Mouse (Mus musculus) myocyte (in vitro differentiated cells): ENCODE results near the gene Cnot6. TPM values are rescaled to one million over a fixed set of nuclear protein-coding genes. Genes with fewer than 3 reads are reported as not detected.

ENCODE experiments used
- H3K27me3 ChIP-seq: one replicate; pipeline ENCODE4 v1.6.1; 2011; ENCODE audit not compliant: control insufficient read depth, insufficient read depth, insufficient read length
- H3K36me3 ChIP-seq: one replicate; pipeline ENCODE4 v1.6.1; 2011; ENCODE audit not compliant: control insufficient read depth, insufficient read depth
- H3K4me2 ChIP-seq: one replicate; pipeline ENCODE4 v1.6.1; 2011; ENCODE audit warnings: low read depth, control low read depth
- H3K4me3 ChIP-seq: one replicate; pipeline ENCODE4 v1.5.1; 2011; ENCODE audit warnings: mild to moderate bottlenecking, control low read depth, moderate library complexity
- H3K79me2 ChIP-seq: one replicate; pipeline ENCODE4 v1.6.1; 2011; ENCODE audit not compliant: control insufficient read depth, insufficient read depth
- H3ac ChIP-seq: one replicate; pipeline ENCODE4 v1.6.1; 2011; ENCODE audit not compliant: control insufficient read depth, insufficient read length
- CEBPB ChIP-seq: IDR thresholded peaks from 2 replicates; pipeline ENCODE4 v1.6.1; 2011; ENCODE audit warnings: mild to moderate bottlenecking, moderate library complexity; ENCODE audit not compliant: poor library complexity, insufficient read depth, severe bottlenecking
- E2F4 ChIP-seq: IDR thresholded peaks from one replicate; pipeline ENCODE4 v1.6.1; 2011; ENCODE audit warnings: mild to moderate bottlenecking, control low read depth, moderate library complexity; ENCODE audit not compliant: insufficient read depth
- MAX ChIP-seq: IDR thresholded peaks from one replicate; pipeline ENCODE4 v1.6.1; 2011; ENCODE audit warnings: low read depth, mild to moderate bottlenecking, control low read depth
- MYOD1 ChIP-seq, 3 experiments: IDR thresholded peaks; one replicate each; pipeline ENCODE4 v1.6.1; 2011; ENCODE audit warnings: control low read depth in 2 of 3, low read depth in 2 of 3, mild to moderate bottlenecking in 2 of 3, moderate library complexity in 1 of 3; ENCODE audit not compliant: insufficient read length in 2 of 3, control insufficient read depth in 1 of 3
- MYOG ChIP-seq, 3 experiments: IDR thresholded peaks; one replicate each; pipeline ENCODE4 v1.6.1; 2011; ENCODE audit warnings: control low read depth in 2 of 3, low read depth in 2 of 3, mild to moderate bottlenecking in 2 of 3; ENCODE audit not compliant: insufficient read length in 2 of 3, control insufficient read depth in 1 of 3, insufficient read depth in 1 of 3
- POLR2A ChIP-seq: IDR thresholded peaks from one replicate; pipeline ENCODE4 v1.6.1; 2011; ENCODE audit warnings: low read depth, mild to moderate bottlenecking, control low read depth, moderate library complexity; ENCODE audit not compliant: insufficient read length
- POLR2AphosphoS2 ChIP-seq: IDR thresholded peaks from one replicate; pipeline ENCODE4 v1.6.1; 2011; ENCODE audit warnings: low read depth, control low read depth; ENCODE audit not compliant: insufficient read length
- REST ChIP-seq: IDR thresholded peaks from one replicate; pipeline ENCODE4 v1.6.1; 2011; ENCODE audit warnings: mild to moderate bottlenecking, control low read depth, moderate library complexity; ENCODE audit not compliant: insufficient read depth, insufficient read length
- SRF ChIP-seq: IDR thresholded peaks from one replicate; pipeline ENCODE4 v1.6.1; 2011; ENCODE audit warnings: low read depth; ENCODE audit not compliant: control insufficient read depth, insufficient read length
- TCF12 ChIP-seq: IDR thresholded peaks from one replicate; pipeline ENCODE4 v1.6.1; 2011; ENCODE audit warnings: mild to moderate bottlenecking, control low read depth; ENCODE audit not compliant: poor library complexity, insufficient read depth, severe bottlenecking
- TCF3 ChIP-seq: IDR thresholded peaks from one replicate; pipeline ENCODE4 v1.6.1; 2011; ENCODE audit warnings: low read depth, control low read depth; ENCODE audit not compliant: insufficient read length
- USF1 ChIP-seq: IDR thresholded peaks from one replicate; pipeline ENCODE4 v1.6.1; 2011; ENCODE audit warnings: low read depth, mild to moderate bottlenecking, control low read depth, moderate library complexity
- polyA plus RNA-seq: library from polyadenylated mRNA; unstranded; fragments of >200 nt; fragmentation: generic; extraction: Trizol; gene quantifications from one replicate; pipeline ENCODE4 v1.2.1, GENCODE M21; 2012; ENCODE audit warnings: missing spikeins

The Cnot6 gene
- polyA plus RNA-seq, 1 experiment = 12.1 TPM

DNA sequence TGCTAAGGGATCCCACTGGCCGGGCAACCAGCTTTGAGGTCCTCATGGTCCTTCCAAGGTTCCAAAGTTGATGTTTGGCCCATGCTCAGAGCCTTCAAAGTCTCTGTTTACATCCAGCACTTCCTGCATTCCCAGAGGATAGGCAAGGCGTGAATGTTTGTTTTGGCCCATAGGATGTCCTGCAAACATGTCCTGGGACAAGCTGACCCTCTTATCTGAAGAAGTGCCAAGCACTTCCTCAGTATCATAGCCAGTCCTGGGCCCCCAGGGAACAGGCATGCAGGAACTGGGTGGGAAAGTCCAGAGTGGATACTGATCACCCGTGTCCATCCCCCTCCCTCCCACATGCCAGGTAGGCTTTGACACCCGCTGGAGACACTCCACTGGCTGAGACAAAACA lies 54.5 kb downstream of the Cnot6 start:
- TF ChIP-seq REST (no peak), E2F4 (no peak), MYOG (IDR thresholded peaks at IDR 0.05; ENCODE audit: control insufficient read depth in 1 of 3, insufficient read depth in 1 of 3, insufficient read length in 2 of 3, low read depth in 2 of 3) (no peak), SRF (no peak), MAX (no peak), TCF12 (no peak), CEBPB (no peak), MYOD1 (IDR thresholded peaks at IDR 0.05; ENCODE audit: control insufficient read depth in 1 of 3, insufficient read length in 2 of 3, low read depth in 2 of 3) (no peak), POLR2AphosphoS2 (no peak), POLR2A (no peak)
- Histone ChIP-seq H3ac (no peak overlapping the region), H3K4me3 (no peak overlapping the region), H3K27me3 (no peaks in the 10 kb centered on the region), H3K79me2 (no peaks in the 10 kb centered on the region), H3K36me3 (no peaks in the 10 kb centered on the region), H3K4me2 (no peak overlapping the region)

DNA sequence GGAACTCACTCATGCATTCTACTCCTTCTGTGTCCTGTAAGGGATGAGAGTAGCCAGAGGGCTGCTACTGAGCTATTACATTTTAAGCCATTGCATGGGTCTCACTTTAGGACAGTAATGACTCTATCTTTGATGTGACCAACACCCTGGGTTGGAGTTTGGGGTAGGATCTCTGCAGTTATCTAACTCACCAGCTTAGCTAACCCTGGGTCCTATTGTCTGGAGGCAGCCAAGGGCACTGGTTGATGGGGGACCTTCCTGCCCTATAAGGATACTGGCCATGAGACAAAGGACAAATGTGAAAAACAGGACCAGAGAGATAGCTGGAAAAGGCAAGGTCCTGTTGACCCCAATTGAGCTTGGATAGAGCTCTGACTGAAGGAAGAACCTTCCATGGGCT lies 57.0 kb downstream of the Cnot6 start:
- H3K79me2 ChIP-seq = no peaks in the 10 kb centered on the region
- H3K27me3 ChIP-seq = no peaks in the 10 kb centered on the region
- H3K36me3 ChIP-seq = no peaks in the 10 kb centered on the region
- H3K4me3 ChIP-seq = no peak overlapping the region
- no peak overlapping the region for H3ac ChIP-seq
- no peak overlapping the region for H3K4me2 ChIP-seq
- TF ChIP-seq E2F4 (no peak), SRF (no peak), USF1 (no peak)

DNA sequence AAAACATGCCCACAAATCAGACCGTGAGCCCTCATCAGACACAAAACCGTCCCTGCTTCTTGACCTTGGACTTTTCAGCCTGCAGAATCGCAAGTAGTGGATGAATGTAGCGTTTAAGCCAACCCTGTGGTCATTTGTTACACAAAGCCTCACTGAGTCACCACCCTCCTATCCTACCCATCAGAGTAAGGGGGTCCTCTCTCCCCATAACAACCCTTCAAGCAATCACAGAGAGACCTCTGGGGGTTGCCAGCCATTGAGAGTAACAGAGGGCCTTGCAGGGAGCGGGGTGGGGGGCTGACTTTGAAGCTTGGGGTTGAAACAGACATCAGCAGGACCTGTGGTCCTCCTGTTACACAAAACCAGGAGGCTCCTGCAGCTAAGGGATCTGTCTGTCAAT lies 57.9 kb downstream of the Cnot6 start:
- Histone ChIP-seq H3K4me3 (no peak overlapping the region), H3K36me3 (no peaks in the 10 kb centered on the region), H3ac (no peak overlapping the region), H3K79me2 (no peaks in the 10 kb centered on the region), H3K4me2 (no peak overlapping the region), H3K27me3 (no peaks in the 10 kb centered on the region)
- no peak for TF ChIP-seq TCF3
- TF ChIP-seq MYOD1 (IDR thresholded peaks at IDR 0.05; ENCODE audit: control insufficient read depth in 1 of 3, insufficient read length in 2 of 3, low read depth in 2 of 3) = no peak
- no peak for TF ChIP-seq E2F4
- TF ChIP-seq POLR2AphosphoS2 = no peak
- TF ChIP-seq USF1 = no peak
- no peak for TF ChIP-seq TCF12
- no peak for TF ChIP-seq MAX
- TF ChIP-seq POLR2A = no peak

DNA sequence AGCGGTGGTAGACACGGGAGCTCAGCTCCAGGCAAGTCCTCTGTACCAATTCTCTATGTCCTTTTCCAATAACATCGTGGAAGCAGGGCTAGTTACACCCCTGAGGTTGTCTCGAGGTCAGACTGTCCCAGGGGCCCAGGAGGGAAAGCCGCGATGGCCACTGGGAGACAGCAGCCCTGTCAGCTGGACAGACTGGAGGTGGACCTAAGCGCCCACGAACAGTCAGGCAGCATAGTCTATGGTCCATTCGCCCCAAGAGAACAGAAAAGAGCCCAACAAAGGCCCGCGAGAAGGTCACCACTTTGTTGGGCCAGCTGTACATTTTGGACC lies 59.5 kb downstream of the Cnot6 start:
- Histone ChIP-seq H3K4me3 (no peak overlapping the region), H3K79me2 (no peaks in the 10 kb centered on the region)
- TF ChIP-seq POLR2A (no peak), TCF3 (no peak), MYOD1 (IDR thresholded peaks at IDR 0.05; ENCODE audit: control insufficient read depth in 1 of 3, insufficient read length in 2 of 3, low read depth in 2 of 3) (no peak), TCF12 (no peak), MYOG (IDR thresholded peaks at IDR 0.05; ENCODE audit: control insufficient read depth in 1 of 3, insufficient read depth in 1 of 3, insufficient read length in 2 of 3, low read depth in 2 of 3) (no peak), E2F4 (no peak), MAX (no peak), SRF (no peak)

DNA sequence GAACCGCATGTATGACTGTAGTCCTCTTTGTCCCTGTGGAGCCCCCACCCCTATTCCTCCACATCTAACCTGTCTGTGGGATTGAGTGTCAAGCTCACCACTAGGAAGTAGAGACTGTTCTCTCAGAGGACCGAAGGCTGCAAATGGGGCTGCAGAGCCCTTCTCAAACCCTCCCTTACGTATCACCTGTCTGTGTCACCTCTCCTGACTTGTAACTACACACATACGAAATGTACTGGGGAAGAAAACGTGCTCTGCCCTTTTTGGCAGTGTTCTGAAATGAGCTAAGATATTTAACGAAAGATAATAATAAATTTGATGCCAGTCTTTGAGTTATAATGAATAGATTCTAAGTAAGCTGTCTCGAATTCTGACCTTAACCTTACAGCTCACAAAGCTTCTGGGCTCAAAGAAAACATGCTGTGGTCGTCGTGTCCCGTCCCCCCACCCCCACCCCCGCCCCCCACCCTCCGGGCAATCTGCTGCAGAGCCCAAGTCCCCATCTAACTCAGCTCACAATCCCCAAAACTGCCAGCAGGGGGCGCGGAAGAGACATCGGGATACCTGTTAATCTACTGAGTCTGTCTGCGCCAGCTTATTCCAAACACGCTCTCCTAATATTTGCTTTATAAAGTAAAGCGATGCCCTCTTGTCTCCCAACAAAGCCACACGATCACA lies 60.0 kb downstream of the Cnot6 start:
- H3K79me2 ChIP-seq = no peaks in the 10 kb centered on the region
- H3K36me3 ChIP-seq = no peaks in the 10 kb centered on the region
- H3K4me3 ChIP-seq = no peak overlapping the region
- H3K27me3 ChIP-seq = peaks cover 2% of the 10 kb centered on the region
- H3ac ChIP-seq = no peak overlapping the region
- no peak overlapping the region for H3K4me2 ChIP-seq
- TF ChIP-seq E2F4 (no peak), MAX (no peak), POLR2AphosphoS2 (no peak), MYOD1 (IDR thresholded peaks at IDR 0.05; ENCODE audit: control insufficient read depth in 1 of 3, insufficient read length in 2 of 3, low read depth in 2 of 3) (no peak), TCF3 (no peak), POLR2A (no peak), SRF (no peak), MYOG (IDR thresholded peaks at IDR 0.05; ENCODE audit: control insufficient read depth in 1 of 3, insufficient read depth in 1 of 3, insufficient read length in 2 of 3, low read depth in 2 of 3) (no peak), TCF12 (no peak), CEBPB (no peak), REST (no peak)

More for the DNA sequence above, 59.5 kb downstream of the Cnot6 start:
- no peaks in the 10 kb centered on the region for H3K36me3 ChIP-seq
- H3K4me2 ChIP-seq = no peak overlapping the region
- no peak overlapping the region for H3ac ChIP-seq
- H3K27me3 ChIP-seq = no peaks in the 10 kb centered on the region
